Mouse (Mus musculus): ENCODE data around the gene Agbl4. TPM values are rescaled to one million over a fixed set of nuclear protein-coding genes. Genes with fewer than 3 reads are reported as not detected.

Agbl4 gene
- polyA plus RNA-seq, 1 experiment from 2014 or later = 2.1 TPM

- Histone ChIP-seq H3K9ac (no peak overlapping the region), H3K4me3 (no peak overlapping the region), H3K27me3 (no peaks in the 10 kb centered on the region), H3K4me1 (no peaks in the 10 kb centered on the region), H3K36me3 (no peaks in the 10 kb centered on the region), H3K27ac (no peak overlapping the region), H3K9me3 (replicated peaks) (no peaks in the 10 kb centered on the region), H3K4me2 (replicated peaks) (no peak overlapping the region)
- ATAC-seq (ENCODE audit: low FRiP score) = no peak
- WGBS = 87% methylated on average over 6 of the region's 6 CpGs
Observed at GRCm38 (mm10) chr4:111528961-111529360, 1131.5 kb downstream of the Agbl4 start.

GRCm38 (mm10) chr4:111529996-111530395, 1132.5 kb downstream of the Agbl4 start:
- Histone ChIP-seq H3K27me3 (no peaks in the 10 kb centered on the region), H3K4me3 (no peak overlapping the region), H3K36me3 (no peaks in the 10 kb centered on the region), H3K4me1 (no peaks in the 10 kb centered on the region), H3K9ac (no peak overlapping the region), H3K9me3 (replicated peaks) (no peaks in the 10 kb centered on the region), H3K27ac (no peak overlapping the region), H3K4me2 (replicated peaks) (no peak overlapping the region)
- 79% methylated on average over 4 of the region's 4 CpGs for WGBS
- no peak for ATAC-seq (ENCODE audit: low FRiP score)

GRCm38 (mm10) chr4:111530537-111530936, 1133.1 kb downstream of the Agbl4 start:
- 96% methylated on average over 2 of the region's 2 CpGs for WGBS
- no peak overlapping the region for H3K4me2 ChIP-seq (replicated peaks)
- H3K27me3 ChIP-seq = no peaks in the 10 kb centered on the region
- ATAC-seq (ENCODE audit: low FRiP score) = no peak
- no peaks in the 10 kb centered on the region for H3K36me3 ChIP-seq
- H3K4me3 ChIP-seq = no peak overlapping the region
- no peak overlapping the region for H3K9ac ChIP-seq
- H3K27ac ChIP-seq = no peak overlapping the region
- H3K4me1 ChIP-seq = no peaks in the 10 kb centered on the region
- no peaks in the 10 kb centered on the region for H3K9me3 ChIP-seq (replicated peaks)

GRCm38 (mm10) chr4:111544684-111545083, 1147.2 kb downstream of the Agbl4 start:
- no peaks in the 10 kb centered on the region for H3K4me1 ChIP-seq
- 79% methylated on average over 2 of the region's 2 CpGs for WGBS
- no peaks in the 10 kb centered on the region for H3K9me3 ChIP-seq (replicated peaks)
- no peak overlapping the region for H3K4me2 ChIP-seq (replicated peaks)
- H3K27me3 ChIP-seq = no peaks in the 10 kb centered on the region
- no peak for ATAC-seq (ENCODE audit: low FRiP score)
- no peak overlapping the region for H3K4me3 ChIP-seq
- no peaks in the 10 kb centered on the region for H3K36me3 ChIP-seq
- H3K9ac ChIP-seq = no peak overlapping the region
- no peak overlapping the region for H3K27ac ChIP-seq

- no peaks in the 10 kb centered on the region for H3K9me3 ChIP-seq (replicated peaks)
- 69% methylated on average over 7 of the region's 7 CpGs for WGBS
- H3K4me3 ChIP-seq = no peak overlapping the region
- no peaks in the 10 kb centered on the region for H3K27me3 ChIP-seq
- H3K4me2 ChIP-seq (replicated peaks) = no peak overlapping the region
- H3K4me1 ChIP-seq = no peaks in the 10 kb centered on the region
- no peak overlapping the region for H3K27ac ChIP-seq
- H3K36me3 ChIP-seq = no peaks in the 10 kb centered on the region
- no peak overlapping the region for H3K9ac ChIP-seq
- no peak for ATAC-seq (ENCODE audit: low FRiP score)
Observed at GRCm38 (mm10) chr4:111546009-111546408, 1148.5 kb downstream of the Agbl4 start.

- no peaks in the 10 kb centered on the region for H3K4me1 ChIP-seq
- no peak overlapping the region for H3K27ac ChIP-seq
- no peaks in the 10 kb centered on the region for H3K36me3 ChIP-seq
- ATAC-seq (ENCODE audit: low FRiP score) = no peak
- no peaks in the 10 kb centered on the region for H3K9me3 ChIP-seq (replicated peaks)
- no peak overlapping the region for H3K9ac ChIP-seq
- 78% methylated on average over 2 of the region's 2 CpGs for WGBS
- H3K4me2 ChIP-seq (replicated peaks) = no peak overlapping the region
- no peaks in the 10 kb centered on the region for H3K27me3 ChIP-seq
- no peak overlapping the region for H3K4me3 ChIP-seq
Observed at GRCm38 (mm10) chr4:111555426-111555825, 1158.0 kb downstream of the Agbl4 start.

GRCm38 (mm10) chr4:111577087-111577773, 1179.8 kb downstream of the Agbl4 start:
- no peak for ATAC-seq (ENCODE audit: low FRiP score)
- H3K4me2 ChIP-seq (replicated peaks) = no peak overlapping the region
- H3K27me3 ChIP-seq = no peaks in the 10 kb centered on the region
- no peak overlapping the region for H3K4me3 ChIP-seq
- H3K4me1 ChIP-seq = peaks cover 6% of the 10 kb centered on the region; the same call in 1 of the 2 replicates
- 79% methylated on average over 10 of the region's 10 CpGs for WGBS
- H3K27ac ChIP-seq = no peak overlapping the region
- H3K9me3 ChIP-seq (replicated peaks) = no peaks in the 10 kb centered on the region
- no peak overlapping the region for H3K9ac ChIP-seq
- H3K36me3 ChIP-seq = no peaks in the 10 kb centered on the region

GRCm38 (mm10) chr4:111579115-111579862, 1181.8 kb downstream of the Agbl4 start:
- no peaks in the 10 kb centered on the region for H3K36me3 ChIP-seq
- H3K9ac ChIP-seq = no peak overlapping the region
- H3K27me3 ChIP-seq = no peaks in the 10 kb centered on the region
- ATAC-seq (ENCODE audit: low FRiP score) = no peak
- no peak overlapping the region for H3K27ac ChIP-seq
- no peak overlapping the region for H3K4me3 ChIP-seq
- H3K9me3 ChIP-seq (replicated peaks) = no peaks in the 10 kb centered on the region
- H3K4me2 ChIP-seq (replicated peaks) = no peak overlapping the region
- peaks cover 9% of the 10 kb centered on the region for H3K4me1 ChIP-seq
- 26% methylated on average over 4 of the region's 4 CpGs for WGBS

- 30% methylated on average over 4 of the region's 4 CpGs for WGBS
- Histone ChIP-seq H3K9me3 (replicated peaks) (no peaks in the 10 kb centered on the region), H3K27ac (no peak overlapping the region), H3K4me2 (replicated peaks) (no peak overlapping the region), H3K27me3 (no peaks in the 10 kb centered on the region), H3K4me1 (peaks cover 9% of the 10 kb centered on the region), H3K36me3 (no peaks in the 10 kb centered on the region), H3K4me3 (no peak overlapping the region), H3K9ac (no peak overlapping the region)
- no peak for ATAC-seq (ENCODE audit: low FRiP score)
Observed at GRCm38 (mm10) chr4:111579863-111580224, 1182.4 kb downstream of the Agbl4 start.

- Histone ChIP-seq H3K27ac (no peak overlapping the region), H3K9ac (no peak overlapping the region)
Observed at GRCm38 (mm10) chr4:111580239-111580638, 1182.8 kb downstream of the Agbl4 start.

GRCm38 (mm10) chr4:111583562-111584237, 1186.2 kb downstream of the Agbl4 start:
- Histone ChIP-seq H3K27ac (no peak overlapping the region), H3K36me3 (no peaks in the 10 kb centered on the region), H3K4me2 (replicated peaks) (no peak overlapping the region), H3K27me3 (no peaks in the 10 kb centered on the region), H3K4me1 (peaks cover 9% of the 10 kb centered on the region), H3K4me3 (no peak overlapping the region), H3K9ac (no peak overlapping the region), H3K9me3 (replicated peaks) (no peaks in the 10 kb centered on the region)
- 81% methylated on average over 10 of the region's 10 CpGs for WGBS
- ATAC-seq (ENCODE audit: low FRiP score) = 0 out of 2 replicates have a peak, but pooled peaks have one; percentile 52

More at GRCm38 (mm10) chr4:111580239-111580638, 1182.8 kb downstream of the Agbl4 start:
- no peak overlapping the region for H3K4me2 ChIP-seq (replicated peaks)
- no peaks in the 10 kb centered on the region for H3K27me3 ChIP-seq
- no peak for ATAC-seq (ENCODE audit: low FRiP score)
- peaks cover 9% of the 10 kb centered on the region for H3K4me1 ChIP-seq
- H3K9me3 ChIP-seq (replicated peaks) = no peaks in the 10 kb centered on the region
- H3K36me3 ChIP-seq = no peaks in the 10 kb centered on the region
- H3K4me3 ChIP-seq = no peak overlapping the region
- WGBS = 92% methylated on average over 1 of the region's 1 CpGs

GRCm38 (mm10) chr4:111584286-111584685, 1186.8 kb downstream of the Agbl4 start:
- no peak for ATAC-seq (ENCODE audit: low FRiP score)
- H3K4me2 ChIP-seq (replicated peaks) = no peak overlapping the region
- peaks cover 9% of the 10 kb centered on the region for H3K4me1 ChIP-seq
- no peak overlapping the region for H3K27ac ChIP-seq
- no peaks in the 10 kb centered on the region for H3K27me3 ChIP-seq
- no peak overlapping the region for H3K9ac ChIP-seq
- no peak overlapping the region for H3K4me3 ChIP-seq
- no peaks in the 10 kb centered on the region for H3K36me3 ChIP-seq
- H3K9me3 ChIP-seq (replicated peaks) = no peaks in the 10 kb centered on the region
- 79% methylated on average over 7 of the region's 7 CpGs for WGBS
